Mouse (Mus musculus): ENCODE results near the gene Iqce.
"Not testable (repeated sequence)": the region's sequence is repeated elsewhere in the genome, so short reads cannot be mapped to it uniquely, and the experiment has no call there.

Gene Iqce

DNA sequence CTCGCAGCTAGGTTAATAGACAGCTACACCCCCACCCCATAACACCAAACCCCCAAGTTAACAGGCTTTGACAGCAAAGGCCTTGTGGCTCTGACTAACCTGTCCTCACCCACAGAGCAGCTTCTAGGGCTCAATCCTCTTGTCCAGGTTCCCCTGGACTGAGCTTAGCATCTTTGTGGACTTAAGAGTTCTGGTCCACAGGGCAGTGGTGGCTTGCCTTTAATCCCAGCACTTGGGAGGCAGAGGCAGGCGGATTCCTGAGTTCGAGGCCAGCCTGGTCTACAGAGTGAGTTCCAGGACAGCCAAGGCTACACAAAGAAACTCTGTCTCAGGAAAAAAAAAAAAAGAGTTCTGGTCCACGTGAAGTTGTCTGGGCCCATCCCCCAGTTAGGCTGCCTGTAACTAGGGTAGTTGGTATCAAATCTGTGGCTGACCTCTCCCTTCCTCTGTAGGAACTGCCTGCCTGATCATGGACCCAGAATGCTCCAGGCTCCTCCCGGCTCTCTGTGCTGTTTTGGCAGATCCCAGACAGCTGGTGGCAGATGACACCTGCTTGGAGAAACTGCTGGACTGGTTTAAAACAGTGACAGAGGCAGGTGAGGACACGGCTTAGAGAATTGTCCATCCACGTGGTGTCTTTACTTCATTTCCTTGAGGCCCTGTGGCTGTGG is 3.5 kb upstream of the Iqce start:
- peak; percentile 38 to 65 for DNase-seq (ENCODE audit: inconsistent age in 2 of 2, low spot score in 1 of 2)

DNA sequence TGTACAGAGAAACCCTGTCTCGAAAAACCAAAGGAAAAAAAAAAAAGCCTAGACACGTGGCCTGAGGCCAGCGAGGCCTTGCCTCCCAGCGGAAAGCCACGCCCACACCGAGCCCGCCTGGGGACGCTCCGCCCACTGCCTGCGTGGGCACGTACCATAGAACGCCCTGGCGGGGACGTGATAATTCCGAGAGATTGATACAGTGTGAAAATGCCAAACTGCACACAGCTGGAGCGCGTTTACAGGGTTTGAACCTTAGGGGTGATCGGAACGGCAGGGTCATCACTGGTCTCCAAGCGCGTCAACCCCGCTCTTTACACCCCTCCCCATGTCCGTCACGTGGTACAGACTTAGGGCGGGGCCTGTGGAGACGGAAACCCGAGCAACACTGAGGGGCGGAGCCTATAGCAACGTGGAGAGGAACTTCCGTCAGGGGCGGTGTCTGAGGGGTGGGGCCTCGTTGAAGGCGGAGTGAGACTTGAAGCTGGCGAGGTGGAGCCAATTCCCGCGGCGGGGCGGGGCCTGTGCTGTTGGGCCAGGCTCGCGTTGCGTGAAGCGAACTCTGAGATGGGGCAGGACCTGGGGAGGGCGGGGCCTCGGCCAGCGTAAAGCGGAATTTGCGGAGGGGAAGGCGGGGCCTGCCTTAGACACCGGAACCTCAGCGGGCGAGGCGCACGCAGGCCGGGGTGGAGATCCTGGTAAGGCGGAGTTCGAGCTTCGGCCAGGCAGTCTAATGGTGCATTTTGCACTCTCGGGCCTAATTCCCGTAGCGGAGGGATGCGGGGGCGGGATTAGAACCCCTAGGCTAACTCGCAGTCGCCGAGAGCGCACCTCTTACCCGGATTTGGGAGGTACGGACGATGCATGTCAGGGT is 2.4 kb upstream of the Iqce start, which contains the start of gene Brat1:
Gene Brat1, plus strand, starts transcription at position 634 of the 874 bp plus-strand sequence.
- DNase-seq (ENCODE audit: inconsistent age in 2 of 2, low spot score in 1 of 2) = peak; percentile 100

DNA sequence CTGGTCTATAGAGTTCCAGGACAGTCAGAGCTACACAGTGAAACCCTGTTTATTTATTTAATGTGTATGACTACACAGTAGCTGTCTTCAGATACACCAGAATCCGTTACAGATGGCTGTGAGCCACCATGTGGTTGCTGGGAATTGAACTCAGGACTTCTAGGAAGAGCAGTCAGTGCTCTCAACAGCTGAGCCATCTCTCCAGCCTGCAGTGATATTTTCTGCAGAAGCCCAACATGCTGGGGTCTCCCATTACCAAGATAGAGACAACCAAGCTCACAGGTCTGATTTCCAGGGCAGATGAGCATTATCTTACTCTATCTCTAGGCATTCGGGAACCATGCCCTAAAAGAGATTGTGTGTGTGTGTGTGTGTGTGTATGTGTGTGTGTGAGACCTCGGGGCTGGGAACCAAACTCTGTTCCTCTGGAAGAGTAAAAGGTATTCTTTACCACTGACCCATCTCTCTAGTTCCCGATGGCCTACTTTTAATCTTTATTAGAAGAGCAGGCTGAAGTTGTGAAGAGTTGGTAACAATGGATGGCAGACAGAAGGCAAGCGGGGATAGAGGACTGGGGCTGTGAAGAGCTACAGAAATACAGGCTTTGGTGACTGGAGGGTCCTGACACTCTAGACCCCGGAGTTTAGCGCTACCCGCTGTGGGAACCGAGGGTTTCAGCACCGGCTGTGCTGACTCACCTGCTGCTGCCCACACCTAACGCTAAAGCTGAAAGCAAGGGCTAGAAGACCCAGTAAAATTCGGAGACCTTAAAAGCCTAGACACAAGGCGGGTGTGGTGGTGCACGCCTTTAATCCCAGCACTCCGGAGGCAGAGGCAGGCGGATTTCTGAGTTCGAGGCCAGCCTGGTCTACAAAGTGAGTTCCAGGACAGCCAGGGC is 1.6 kb upstream of the Iqce start:
- peak in 1 of 2 experiments; percentile 41 for DNase-seq (ENCODE audit: inconsistent age in 2 of 2, low spot score in 1 of 2)

DNA sequence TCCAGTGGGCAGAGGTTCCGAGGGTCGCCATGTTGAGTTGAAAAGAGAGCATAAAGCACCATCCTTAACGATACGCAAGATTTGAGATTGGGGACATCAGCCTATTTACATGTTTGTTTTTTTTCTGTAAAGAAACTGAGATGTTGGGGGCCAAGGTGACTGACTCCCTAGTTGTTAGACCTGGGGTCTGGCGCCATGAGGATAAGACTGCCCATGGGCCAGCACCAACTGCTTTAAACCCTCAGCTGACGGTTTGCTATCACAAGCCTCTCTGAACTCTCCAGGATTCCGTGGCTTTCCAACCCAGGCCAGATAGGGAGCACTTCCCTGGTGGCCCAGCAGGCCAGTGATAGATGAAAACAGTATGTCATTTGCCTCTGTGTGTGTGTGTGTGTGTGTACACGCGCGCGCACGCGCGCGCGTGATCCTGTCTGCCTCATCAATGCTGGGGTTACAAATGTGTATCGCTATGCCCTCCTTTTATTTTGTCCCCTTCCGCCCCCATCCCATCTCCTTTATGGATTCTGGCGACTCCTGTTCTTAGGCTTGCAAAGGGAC is 519 bp upstream of the Iqce start:
- DNase-seq (ENCODE audit: inconsistent age in 2 of 2, low spot score in 1 of 2) = peak in 1 of 2 experiments; percentile 27

DNA sequence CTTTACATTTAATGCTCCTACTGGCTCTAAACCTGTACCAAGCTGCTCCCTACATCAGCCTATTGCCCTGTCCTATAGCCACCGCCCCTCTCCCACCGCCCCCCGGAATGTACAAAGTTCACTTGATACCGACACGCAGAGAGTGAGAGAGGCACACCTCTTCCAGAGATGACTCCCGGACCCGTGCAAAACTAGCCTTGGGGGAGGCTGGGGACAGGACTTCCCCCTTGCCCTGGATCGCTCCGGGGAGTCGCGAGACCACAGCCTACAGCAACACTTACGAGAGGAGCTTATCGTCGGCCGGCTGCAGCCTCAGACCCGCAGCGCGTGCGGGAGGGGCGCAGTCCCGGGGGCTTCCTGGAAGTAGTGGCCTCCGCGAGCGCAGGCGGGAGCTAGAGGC is 517 bp downstream of the Iqce start:
- DNase-seq (ENCODE audit: inconsistent age in 2 of 2, low spot score in 1 of 2) = no peak

DNA sequence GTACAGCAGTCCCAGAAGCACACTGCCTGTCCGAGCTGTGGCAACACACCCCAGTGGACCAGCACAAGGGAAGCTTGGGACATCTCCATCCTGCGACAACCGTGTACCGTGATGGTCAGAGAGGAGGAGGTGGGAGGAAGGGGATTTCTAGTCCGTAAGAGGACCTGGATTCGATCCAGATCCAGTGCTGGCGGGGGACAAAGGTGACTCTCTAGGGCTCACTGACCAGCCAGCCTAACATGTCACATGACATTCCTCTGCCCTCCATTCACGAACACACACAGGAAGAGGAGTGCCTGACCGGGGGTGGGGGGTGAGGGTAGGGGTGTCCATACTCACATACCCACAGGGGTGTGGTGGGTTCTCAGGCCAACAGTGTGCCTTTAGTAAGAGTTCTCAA is 2.4 kb downstream of the Iqce start:
- peak in 1 of 2 experiments; percentile 39 for DNase-seq (ENCODE audit: inconsistent age in 2 of 2, low spot score in 1 of 2)

DNA sequence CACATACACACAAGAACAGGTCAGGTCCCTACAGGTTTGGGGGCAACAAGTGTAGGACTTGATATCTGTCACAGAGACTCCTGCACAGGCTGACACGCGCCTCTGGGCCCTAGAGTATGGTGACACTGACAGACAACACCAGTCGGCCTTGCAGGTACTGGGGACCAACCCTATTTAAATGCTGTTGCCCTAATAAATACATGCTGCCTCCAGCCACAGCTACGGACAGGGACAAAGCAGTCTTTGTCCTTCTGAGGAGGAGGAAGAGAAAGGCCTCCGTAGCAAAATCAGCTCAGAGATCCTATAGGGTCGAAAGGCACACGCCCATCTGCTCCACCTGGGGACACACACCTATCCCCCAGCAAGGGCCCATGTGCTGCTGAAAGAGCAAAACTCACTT is 6.2 kb downstream of the Iqce start:
- no peak for DNase-seq (ENCODE audit: inconsistent age in 2 of 2, low spot score in 1 of 2)

DNA sequence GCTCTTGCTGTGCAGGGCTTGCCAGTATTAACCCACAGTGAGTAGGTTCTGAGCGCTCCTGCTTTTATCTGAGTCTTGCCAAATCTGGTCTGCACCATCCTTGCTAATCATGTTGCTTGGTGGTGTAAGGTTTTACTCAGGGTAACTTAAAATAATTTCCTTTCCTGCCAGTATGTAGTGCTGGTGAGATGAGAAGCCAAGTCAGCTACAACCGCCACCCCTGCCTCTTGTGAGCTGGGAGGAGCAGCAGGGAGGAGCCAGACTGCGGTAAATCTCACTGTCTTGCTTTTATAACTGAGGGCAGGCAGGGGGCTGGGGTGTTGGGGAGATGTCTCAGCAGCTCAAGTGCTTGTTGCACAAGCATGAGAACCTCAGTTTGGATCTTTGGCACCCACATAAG is 13.7 kb downstream of the Iqce start:
- no peak for DNase-seq (ENCODE audit: inconsistent age in 2 of 2, low spot score in 1 of 2)

DNA sequence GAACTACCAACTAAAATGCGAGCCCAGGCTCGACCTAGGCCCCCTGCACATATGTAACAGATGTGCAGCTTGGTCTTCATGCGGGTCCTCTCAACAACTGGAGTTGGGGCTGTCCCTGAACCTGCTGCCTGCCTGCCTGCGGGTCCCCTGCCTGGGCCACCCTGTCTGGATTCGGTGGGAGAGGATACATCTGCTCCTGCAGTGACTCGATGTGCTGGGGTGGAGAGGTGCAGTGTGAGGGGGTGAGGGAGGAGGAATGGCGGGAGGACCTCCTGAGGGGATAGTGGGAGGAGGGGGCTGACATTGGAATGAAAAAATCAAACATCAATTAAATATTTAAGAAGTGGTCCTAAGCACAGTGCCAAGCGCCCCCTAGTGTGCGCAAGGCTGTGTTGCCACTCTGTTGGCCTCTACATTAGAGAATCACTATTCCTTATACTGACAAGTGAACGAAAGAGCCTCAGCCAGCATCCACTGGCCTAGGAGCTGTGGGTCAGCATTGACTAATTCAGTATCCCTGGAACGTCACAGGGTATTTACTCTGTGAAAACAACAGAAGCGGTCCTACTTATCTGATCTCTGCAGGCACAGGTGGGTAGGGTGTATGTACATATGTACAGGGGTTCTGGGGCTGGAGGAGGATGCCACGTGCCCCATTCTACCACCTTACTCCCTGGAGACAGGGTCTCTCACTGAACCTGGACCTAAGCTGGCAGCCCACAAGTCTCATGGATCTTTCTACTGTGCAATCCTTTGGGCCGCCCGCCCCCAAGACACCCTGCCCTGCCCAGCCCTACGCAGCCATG is 17.6 kb downstream of the Iqce start:
- peak in 1 of 2 experiments; percentile 75 for DNase-seq (ENCODE audit: inconsistent age in 2 of 2, low spot score in 1 of 2)

DNA sequence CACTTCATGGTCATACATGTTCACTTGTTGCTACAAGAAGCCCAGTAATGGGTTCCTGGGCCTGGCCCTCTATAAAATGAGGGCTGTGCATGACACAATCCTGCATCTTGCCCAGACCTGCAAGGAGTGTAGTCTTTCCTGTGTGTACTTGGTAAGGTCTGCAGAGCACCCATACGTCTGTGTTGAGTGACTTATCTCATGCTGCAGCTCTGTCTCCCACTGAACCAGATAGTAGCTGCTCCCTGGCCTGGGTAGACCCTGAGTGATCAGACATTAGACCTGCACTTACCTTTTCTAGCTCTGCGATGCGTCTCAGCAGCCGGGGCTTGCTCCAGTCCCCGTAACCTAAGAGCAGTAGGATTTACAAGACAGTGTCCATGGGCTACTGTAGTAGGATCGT is 20.1 kb downstream of the Iqce start:
- no peak for DNase-seq (ENCODE audit: inconsistent age in 2 of 2, low spot score in 1 of 2)

DNA sequence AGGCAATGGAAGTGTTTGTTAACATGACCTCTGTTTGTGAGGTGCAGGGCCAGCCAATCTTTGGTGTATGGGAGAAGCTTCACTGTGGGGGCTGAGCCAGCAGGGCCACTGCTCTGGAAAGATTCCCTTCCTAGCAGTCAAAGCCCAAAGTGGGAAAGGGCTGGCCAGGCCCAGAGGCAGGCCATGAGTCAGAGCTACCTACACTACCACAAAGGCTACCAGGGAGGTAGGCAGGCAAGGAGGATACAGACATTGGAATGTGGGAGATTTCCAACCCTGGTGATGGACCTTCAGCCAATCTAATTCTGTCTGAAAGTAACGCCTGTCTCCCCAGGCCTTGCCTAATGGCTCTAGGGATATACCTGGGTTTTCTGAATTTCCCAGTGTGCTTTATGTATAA is 21.2 kb downstream of the Iqce start:
- no peak for DNase-seq (ENCODE audit: inconsistent age in 2 of 2, low spot score in 1 of 2)

DNA sequence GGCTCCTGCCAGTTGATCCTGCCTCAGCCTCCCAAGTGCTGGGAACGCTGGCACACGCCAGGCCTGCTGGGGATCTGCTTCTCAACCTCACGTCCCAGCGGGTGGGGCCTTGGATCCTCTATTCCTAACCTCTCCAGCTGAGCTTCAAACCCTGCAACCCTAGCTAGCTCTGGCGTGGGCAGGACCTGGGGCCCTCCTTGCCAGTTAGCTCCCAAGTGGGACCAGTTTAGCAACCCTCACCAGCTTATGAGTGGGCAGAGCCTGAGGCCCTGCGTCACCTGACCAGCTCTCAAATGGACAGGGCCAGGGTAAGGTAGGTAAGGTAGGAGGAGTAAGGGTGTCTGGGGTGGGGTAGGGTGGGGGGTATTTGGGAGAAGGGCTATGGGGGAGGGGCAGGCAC is 22.1 kb downstream of the Iqce start:
- no peak for DNase-seq (ENCODE audit: inconsistent age in 2 of 2, low spot score in 1 of 2)

DNA sequence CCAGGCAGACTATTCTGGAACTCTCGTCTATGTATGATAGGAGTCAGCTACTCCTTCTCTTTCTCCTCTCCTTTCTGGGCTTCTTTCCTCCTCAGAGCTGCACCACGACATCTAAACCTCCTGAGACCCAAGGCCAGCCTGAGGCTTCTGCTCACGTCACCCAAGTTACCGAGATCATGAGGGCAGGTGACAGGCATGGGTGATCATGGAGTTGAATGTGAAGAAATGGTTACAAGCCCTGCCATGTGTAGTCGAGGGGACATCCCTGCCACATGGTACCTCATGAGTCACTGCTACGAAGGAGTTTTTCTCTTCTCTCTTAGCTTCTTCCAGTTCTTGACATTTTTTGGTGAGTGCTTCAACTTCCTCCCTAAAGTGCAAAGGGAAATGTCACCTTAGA is 25.0 kb downstream of the Iqce start:
- no peak for DNase-seq (ENCODE audit: inconsistent age in 2 of 2, low spot score in 1 of 2)

DNA sequence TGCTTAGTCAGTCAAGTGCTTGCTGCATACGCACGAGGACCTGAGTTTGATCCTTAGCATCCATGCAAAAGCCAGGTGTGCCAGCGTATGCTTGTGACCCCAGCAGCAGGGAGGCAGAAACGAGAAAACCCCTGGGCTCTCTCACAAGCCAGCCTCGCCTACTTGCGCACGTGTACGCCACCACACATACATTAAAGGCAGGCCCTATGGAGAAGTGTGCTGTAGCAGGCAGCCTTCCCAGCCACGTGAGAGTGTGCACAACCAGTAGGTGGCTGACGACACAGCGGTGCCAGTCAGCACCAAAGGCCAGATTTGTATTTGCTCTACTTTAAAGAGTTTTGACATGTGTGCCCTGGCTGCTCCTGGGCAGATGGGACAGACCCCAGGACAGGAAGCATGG is 26.5 kb downstream of the Iqce start:
- DNase-seq (ENCODE audit: inconsistent age in 2 of 2, low spot score in 1 of 2) = no peak

DNA sequence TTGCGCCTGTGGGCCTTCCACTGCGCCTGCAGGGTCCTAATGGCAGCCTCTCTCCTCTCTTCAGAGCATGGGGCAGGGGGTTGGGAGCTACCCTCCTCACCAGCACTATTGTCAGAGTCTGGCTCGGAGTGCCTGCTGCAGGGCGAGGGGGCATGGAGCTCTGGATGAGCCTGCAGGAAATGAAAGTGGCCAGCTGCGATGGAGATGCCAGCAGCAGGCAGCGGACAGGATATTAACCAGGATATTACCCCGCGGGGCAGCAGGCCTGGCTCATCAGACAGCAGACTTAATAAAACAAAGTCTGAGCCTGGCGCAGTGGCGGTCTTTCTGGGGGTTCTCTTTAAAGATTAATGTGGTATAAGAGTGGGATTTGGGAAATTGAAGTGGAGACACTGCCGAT is 27.1 kb downstream of the Iqce start:
- peak in 1 of 2 experiments; percentile 53 for DNase-seq (ENCODE audit: inconsistent age in 2 of 2, low spot score in 1 of 2)

DNA sequence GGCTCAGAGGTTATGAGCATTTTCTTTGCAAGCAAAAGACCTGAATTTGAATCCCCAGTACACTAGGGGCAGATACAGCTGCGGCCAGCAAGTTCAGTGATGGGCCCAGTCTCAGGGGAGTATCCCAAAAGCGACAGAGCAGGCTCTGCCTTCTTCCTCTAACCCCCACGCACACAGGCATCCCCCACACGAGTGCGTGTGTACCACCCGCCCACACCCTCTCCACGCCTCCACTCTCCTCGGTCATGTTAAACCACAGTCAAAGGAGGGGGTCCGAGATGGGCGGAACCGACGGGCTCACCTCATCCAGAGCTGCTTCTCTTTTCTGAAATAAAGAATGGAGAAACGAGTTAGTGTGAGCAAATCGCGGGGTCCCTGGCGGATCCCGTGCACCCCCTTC is 28.1 kb downstream of the Iqce start:
- no peak for DNase-seq (ENCODE audit: inconsistent age in 2 of 2, low spot score in 1 of 2)

DNA sequence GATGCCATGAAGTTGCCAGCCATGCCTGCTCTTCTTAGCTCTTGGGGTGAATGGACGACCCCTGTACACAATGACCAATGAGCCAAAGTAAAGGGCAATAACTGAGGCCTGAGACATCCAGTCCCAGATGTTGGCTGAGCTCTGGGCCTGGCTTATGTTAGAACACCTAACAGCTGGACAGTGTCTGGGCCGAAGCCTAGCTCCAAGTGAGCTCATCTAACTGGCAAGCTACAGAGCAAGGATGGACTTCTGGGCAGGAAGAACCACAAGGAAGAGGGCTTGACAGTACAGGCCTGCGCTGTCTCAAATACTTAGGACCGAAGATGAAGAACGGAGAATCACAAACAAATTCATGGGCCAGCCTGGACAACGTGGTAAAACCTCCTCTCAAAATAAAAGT is 29.6 kb downstream of the Iqce start:
- not testable (repeated sequence) for DNase-seq (ENCODE audit: inconsistent age in 2 of 2, low spot score in 1 of 2)

DNA sequence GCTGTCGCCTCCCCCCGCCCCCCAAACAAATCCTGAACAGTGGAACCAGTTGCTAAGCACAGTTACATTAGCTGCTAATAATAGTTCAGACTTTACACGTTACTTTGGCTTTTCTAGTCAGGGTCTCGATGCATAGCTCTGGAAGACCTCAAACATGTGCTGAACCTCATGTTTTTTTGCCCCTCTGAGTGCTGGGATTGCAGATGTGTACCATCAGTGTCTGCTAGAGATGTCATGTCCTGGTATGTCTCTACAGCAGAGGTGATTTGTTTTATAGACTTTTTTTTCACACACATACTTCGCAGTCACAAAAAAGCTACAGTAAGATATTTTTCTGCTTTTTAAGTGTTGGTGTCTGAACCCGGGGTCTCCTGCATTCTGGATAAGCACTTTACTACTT is 30.1 kb downstream of the Iqce start:
- DNase-seq (ENCODE audit: inconsistent age in 2 of 2, low spot score in 1 of 2) = no peak

DNA sequence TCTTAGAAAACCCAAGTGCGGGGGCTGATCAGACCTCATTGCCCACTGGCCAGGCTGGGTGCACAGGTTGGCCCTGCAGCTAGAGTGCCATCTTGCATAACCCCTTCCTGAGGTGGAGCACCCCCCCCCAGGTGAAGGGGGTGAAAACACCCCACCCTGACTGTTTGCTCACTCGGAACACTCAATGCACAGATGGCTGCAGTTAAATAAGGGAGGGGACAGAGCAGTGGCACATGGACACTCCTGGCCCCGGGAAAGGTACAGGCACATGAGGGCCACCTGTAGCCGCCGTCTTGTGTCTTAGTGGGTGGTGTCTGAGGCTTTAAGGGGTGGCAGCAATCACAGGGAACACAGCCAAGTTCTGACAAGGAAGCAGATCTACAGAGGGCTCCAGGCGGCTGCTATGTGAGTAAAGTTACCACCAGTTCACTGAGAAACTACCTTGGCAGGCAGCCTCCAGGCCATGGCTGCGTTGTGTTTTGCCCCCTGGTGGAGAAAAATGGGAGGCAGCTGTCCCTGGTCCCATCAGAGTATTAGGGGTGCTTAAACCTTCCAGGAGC is 38.5 kb downstream of the Iqce start:
- DNase-seq (ENCODE audit: inconsistent age in 2 of 2, low spot score in 1 of 2) = peak; percentile 75 to 90
